31 mouse cellular contexts compared by ENCODE assay signal in the genomic region with DNA sequence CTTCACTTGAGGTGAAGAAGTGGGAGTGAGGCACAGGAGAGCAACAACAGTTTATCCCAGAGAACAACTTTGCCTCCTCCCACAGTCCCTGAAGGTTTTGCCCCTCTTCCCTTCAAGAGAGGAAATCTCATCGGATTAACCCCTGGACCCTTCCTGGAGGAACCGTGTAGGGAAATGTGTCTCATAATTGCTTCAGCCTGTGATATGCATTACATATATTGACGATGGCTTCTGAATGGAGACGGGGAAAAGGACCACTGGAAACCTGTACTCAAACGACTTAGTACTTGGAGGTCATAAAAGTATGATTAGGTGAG. TPM values are rescaled to one million over a fixed set of nuclear protein-coding genes. Genes with fewer than 3 reads are reported as not detected.
DNase-seq lines count a peak whose midpoint lies in the region; ATAC-seq lines count a peak whose summit lies in the region.
"Had no signal": no experiment of that assay in that cellular context is flagged by ENCODE, and none has a peak within 500 bp of the region (broad histone marks: within the 10 kb centered on the region; RNA-seq: fewer than 3 reads in every experiment).

No protein-coding gene starts in this region.

- WGBS in forebrain, embryonic 10.5 days, result 67% methylated on average over 5 of the region's 5 CpGs
- WGBS in forebrain, embryonic 14.5 days, result 90% methylated on average over 5 of the region's 5 CpGs
- 71% methylated on average over 5 of the region's 5 CpGs for WGBS in midbrain, embryonic 10.5 days
- 70% methylated on average over 5 of the region's 5 CpGs for WGBS in midbrain, embryonic 16.5 days
- 20% methylated on average over 5 of the region's 5 CpGs for WGBS in limb, embryonic 11.5 days

- H3K27me3 ChIP-seq in forebrain, embryonic 10.5 days (ENCODE audit: poor library complexity, severe bottlenecking), result no peaks in the 10 kb centered on the region
- H3K27me3 ChIP-seq in forebrain, embryonic 14.5 days (replicated peaks; ENCODE audit: control insufficient read depth, insufficient read depth, low read length), result no peaks in the 10 kb centered on the region
- H3K27me3 ChIP-seq in midbrain, embryonic 10.5 days (ENCODE audit: low read depth, poor library complexity, severe bottlenecking), result no peaks in the 10 kb centered on the region
- no peaks in the 10 kb centered on the region for H3K27me3 ChIP-seq in midbrain, embryonic 16.5 days (ENCODE audit: control insufficient read depth, insufficient read depth, low read depth, low read length)
- H3K27me3 ChIP-seq in limb, embryonic 11.5 days (ENCODE audit: control insufficient read depth, insufficient read depth, low read length), result no peaks in the 10 kb centered on the region
- H3K27me3 ChIP-seq: embryonic facial prominence, embryonic 15.5 days; forebrain, embryonic 13.5 days; heart, embryonic 13.5 days had no signal

- no peak overlapping the region for H3K4me2 ChIP-seq in forebrain, embryonic 14.5 days (ENCODE audit: low read length)
- H3K4me2 ChIP-seq in midbrain, embryonic 16.5 days (ENCODE audit: low read length), result no peak overlapping the region
- H3K4me2 ChIP-seq in limb, embryonic 11.5 days (ENCODE audit: low read depth, severe bottlenecking), result no peak overlapping the region
- H3K4me2 ChIP-seq: embryonic facial prominence, embryonic 15.5 days; forebrain, embryonic 13.5 days; heart, embryonic 13.5 days had no signal

- H3K4me3 ChIP-seq in forebrain, embryonic 10.5 days, result no peak overlapping the region
- H3K4me3 ChIP-seq in forebrain, embryonic 14.5 days (ENCODE audit: low read depth, low read length), result no peak overlapping the region
- no peak overlapping the region for H3K4me3 ChIP-seq in midbrain, embryonic 10.5 days
- H3K4me3 ChIP-seq in midbrain, embryonic 16.5 days (ENCODE audit: low read depth, low read length), result no peak overlapping the region
- no peak overlapping the region for H3K4me3 ChIP-seq in limb, embryonic 11.5 days (ENCODE audit: low read depth, low read length)
- H3K4me3 ChIP-seq: embryonic facial prominence, embryonic 15.5 days; forebrain, embryonic 13.5 days; heart, embryonic 13.5 days had no signal

- no peaks in the 10 kb centered on the region for H3K9me3 ChIP-seq in forebrain, embryonic 10.5 days
- no peaks in the 10 kb centered on the region for H3K9me3 ChIP-seq in forebrain, embryonic 14.5 days (replicated peaks; ENCODE audit: control insufficient read depth, low read length)
- no peaks in the 10 kb centered on the region for H3K9me3 ChIP-seq in midbrain, embryonic 10.5 days (replicated peaks)
- no peaks in the 10 kb centered on the region for H3K9me3 ChIP-seq in midbrain, embryonic 16.5 days (replicated peaks; ENCODE audit: control insufficient read depth, low read length, poor library complexity, severe bottlenecking)
- H3K9me3 ChIP-seq in limb, embryonic 11.5 days (ENCODE audit: control insufficient read depth, low read length), result no peaks in the 10 kb centered on the region
- H3K9me3 ChIP-seq: embryonic facial prominence, embryonic 15.5 days; forebrain, embryonic 13.5 days; G1E; heart, embryonic 13.5 days had no signal

- ATAC-seq in forebrain, embryonic 14.5 days, result no peak
- no peak for ATAC-seq in midbrain, embryonic 16.5 days
- 0 out of 2 replicates have a peak, but pooled peaks have one; percentile 17 for ATAC-seq in limb, embryonic 11.5 days (ENCODE audit: insufficient number of reproducible peaks, low FRiP score, low TSS enrichment, low read depth)
- ATAC-seq: forebrain, embryonic 13.5 days; intestine, postnatal 0 days had no signal

- DNase-seq in forebrain, embryonic 10.5 days (ENCODE audit: extremely low spot score, low spot score), result no peak
- DNase-seq in forebrain, embryonic 14.5 days (ENCODE audit: low spot score), result no peak
- DNase-seq in midbrain, embryonic 10.5 days (ENCODE audit: low spot score), result no peak
- peak; percentile 47 for DNase-seq in limb, embryonic 11.5 days (ENCODE audit: low spot score)
- no peak for DNase-seq in layer of hippocampus, adult 9-10 months (ENCODE audit: low spot score)
- DNase-seq in gastrocnemius, postnatal 4 days (ENCODE audit: low spot score in 2 of 2), result no peak
- DNase-seq: adrenal gland, adult 8-10 months; cerebellum, adult 8-10 months; cerebellum, postnatal 25 days; gastrocnemius, postnatal 25 days; heart, adult 18-20 months; heart, postnatal 10 days; kidney, adult 9 months; kidney, postnatal 10 days; layer of hippocampus, adult 9-11 months; lung, adult 2 months; lung, postnatal 10 days had no signal

- H3K4me1 ChIP-seq in forebrain, embryonic 10.5 days, result peaks cover 14% of the 10 kb centered on the region
- no peaks in the 10 kb centered on the region for H3K4me1 ChIP-seq in forebrain, embryonic 14.5 days (ENCODE audit: control insufficient read depth, insufficient read depth, low read length)
- peaks cover 11% of the 10 kb centered on the region for H3K4me1 ChIP-seq in midbrain, embryonic 10.5 days
- no peaks in the 10 kb centered on the region for H3K4me1 ChIP-seq in midbrain, embryonic 16.5 days (ENCODE audit: control insufficient read depth, insufficient read depth, low read length)
- peaks cover 9% of the 10 kb centered on the region; the same call in 1 of the 2 replicates for H3K4me1 ChIP-seq in limb, embryonic 11.5 days (ENCODE audit: control insufficient read depth, insufficient read depth, low read length)
- H3K4me1 ChIP-seq: embryonic facial prominence, embryonic 15.5 days; forebrain, embryonic 13.5 days had no signal

- no peak overlapping the region for H3K9ac ChIP-seq in forebrain, embryonic 14.5 days (ENCODE audit: low read length)
- H3K9ac ChIP-seq in midbrain, embryonic 16.5 days (ENCODE audit: low read depth, low read length), result no peak overlapping the region
- no peak overlapping the region for H3K9ac ChIP-seq in limb, embryonic 11.5 days (ENCODE audit: low read length)
- H3K9ac ChIP-seq: embryonic facial prominence, embryonic 15.5 days; forebrain, embryonic 13.5 days; heart, embryonic 13.5 days; liver, embryonic 14.5 days had no signal

- peaks cover 14% of the 10 kb centered on the region for H3K36me3 ChIP-seq in forebrain, embryonic 10.5 days (replicated peaks)
- peaks cover 10% of the 10 kb centered on the region; the same call in 1 of the 2 replicates for H3K36me3 ChIP-seq in forebrain, embryonic 14.5 days (ENCODE audit: control insufficient read depth, insufficient read depth, low read length)
- peaks cover 18% of the 10 kb centered on the region for H3K36me3 ChIP-seq in midbrain, embryonic 10.5 days
- peaks cover 8% of the 10 kb centered on the region for H3K36me3 ChIP-seq in midbrain, embryonic 16.5 days (ENCODE audit: control insufficient read depth, insufficient read depth, low read length)
- no peaks in the 10 kb centered on the region; the same call in 1 of the 2 replicates for H3K36me3 ChIP-seq in limb, embryonic 11.5 days (ENCODE audit: control insufficient read depth, insufficient read depth, low read length)

- H3K27ac ChIP-seq in forebrain, embryonic 10.5 days, result peak overlapping the region; percentile 51
- no peak overlapping the region for H3K27ac ChIP-seq in forebrain, embryonic 14.5 days (ENCODE audit: low read depth, low read length)
- peak overlapping the region; percentile 56 for H3K27ac ChIP-seq in midbrain, embryonic 10.5 days (replicated peaks)
- H3K27ac ChIP-seq in midbrain, embryonic 16.5 days (ENCODE audit: low read length), result no peak overlapping the region
- H3K27ac ChIP-seq in limb, embryonic 11.5 days (replicated peaks; ENCODE audit: low read depth, low read length), result no peak overlapping the region
- H3K27ac ChIP-seq: embryonic facial prominence, embryonic 15.5 days; forebrain, embryonic 13.5 days; heart, embryonic 13.5 days; liver, embryonic 14.5 days; macrophage had no signal

RNA-seq across cellular contexts. Expression of a gene that starts 52.4 kb away (rescaled TPM):
- 15.7 and 16.7 TPM in 2 replicates for polyA plus RNA-seq in forebrain, embryonic 10.5 days (2016; fragmentation: Nextera tagmentation; extraction: Ambion mirVana)
- polyA plus RNA-seq in forebrain, embryonic 14.5 days (2014; fragmentation: Nextera tagmentation; extraction: Ambion mirVana), result 33.7 and 36.2 TPM in 2 replicates
- 16.3 and 21.3 TPM in 2 replicates for polyA plus RNA-seq in midbrain, embryonic 10.5 days (2016; fragmentation: Nextera tagmentation; extraction: Ambion mirVana)
- polyA plus RNA-seq in midbrain, embryonic 16.5 days (2015; fragmentation: Nextera tagmentation; extraction: Ambion mirVana), result 31.6 and 32.5 TPM in 2 replicates
- polyA plus RNA-seq in limb, embryonic 11.5 days (2014; fragmentation: Nextera tagmentation; extraction: Ambion mirVana), result 13.9 and 15.1 TPM in 2 replicates
- total RNA-seq in gastrocnemius, postnatal 4 days (2021), result 10 to 100 TPM in 1 of 2 experiments, 1 to 10 TPM in 1; 9.5 to 10.1 TPM

RNA-seq across cellular contexts. Expression of a gene that starts 53.1 kb away (rescaled TPM):
- polyA plus RNA-seq in forebrain, embryonic 10.5 days (2016; fragmentation: Nextera tagmentation; extraction: Ambion mirVana), result 0.02 TPM in 2 replicates
- 0.13 and 0.14 TPM in 2 replicates for polyA plus RNA-seq in forebrain, embryonic 14.5 days (2014; fragmentation: Nextera tagmentation; extraction: Ambion mirVana)
- polyA plus RNA-seq in midbrain, embryonic 10.5 days (2016; fragmentation: Nextera tagmentation; extraction: Ambion mirVana), result 0.04 TPM in 2 replicates
- 0.16 and 0.28 TPM in 2 replicates for polyA plus RNA-seq in midbrain, embryonic 16.5 days (2015; fragmentation: Nextera tagmentation; extraction: Ambion mirVana)
- 0.03 TPM in 1 of 2 replicates, not detected in the other for polyA plus RNA-seq in limb, embryonic 11.5 days (2014; fragmentation: Nextera tagmentation; extraction: Ambion mirVana)
- not detected for total RNA-seq in gastrocnemius, postnatal 4 days (2021)
- total RNA-seq: G1E; gastrocnemius, adult 18-20 months; gastrocnemius, postnatal 25 days; heart, postnatal 10 days; hematopoietic stem cell, adult 5-6 weeks; megakaryocyte-erythroid progenitor cell, adult 5-6 weeks had no signal
- polyA plus RNA-seq: G1E; intestine, postnatal 0 days; large intestine, adult 2 months; liver, embryonic 14.5 days; stomach, embryonic 14.5 days; urinary bladder, adult 2 months had no signal

Comparison
In these comparisons a context has a peak if more than half of its experiments do, and no peak if none do; other contexts are left out.
1. H3K27ac ChIP-seq: peak in forebrain, embryonic 10.5 days (single experiment) and midbrain, embryonic 10.5 days (single experiment); none in forebrain, embryonic 14.5 days (single experiment), midbrain, embryonic 16.5 days (single experiment) and limb, embryonic 11.5 days (single experiment).